Mouse (Mus musculus): ENCODE data around the gene Prss28.

Prss28 gene

GRCm38 (mm10) chr17:25345462-25345861 is 37.0 kb downstream of the Prss28 start, which contains the start of gene Tpsab1:
Gene Tpsab1 (minus strand): TSS chr17:25345562.
- DNase-seq, result no peak

- no peak for DNase-seq
Observed at GRCm38 (mm10) chr17:25361291-25361690, 52.8 kb downstream of the Prss28 start.
